Comparison of ENCODE assay signal across 16 mouse cellular contexts in the genomic region with DNA sequence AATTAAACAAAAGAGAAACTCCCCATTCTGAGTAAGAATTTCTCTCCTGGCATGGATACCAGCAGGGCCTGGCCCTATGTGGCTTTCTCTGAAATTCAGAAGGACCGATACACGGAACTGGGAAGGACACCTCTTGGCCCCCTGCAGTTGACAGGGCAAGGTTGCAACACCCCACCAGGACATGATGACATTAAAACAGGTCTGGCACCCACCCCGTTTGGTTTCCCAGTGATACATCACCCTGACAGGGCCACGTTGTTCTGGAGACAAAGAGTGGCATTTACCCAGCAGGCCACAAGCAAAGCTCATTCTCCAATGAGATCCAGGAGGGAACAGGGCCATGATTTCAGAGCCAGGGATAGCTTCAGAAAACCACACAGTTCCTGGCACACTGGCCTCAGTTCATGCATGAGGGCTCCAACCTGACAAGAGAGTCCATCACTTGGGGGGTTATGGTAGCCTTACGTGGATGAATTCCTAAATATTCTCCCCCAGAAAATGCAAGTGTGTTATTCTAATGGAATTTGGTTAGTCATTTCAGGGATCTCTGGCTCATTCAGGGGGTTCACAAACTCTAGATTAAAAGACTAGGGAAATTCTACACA. TPM values are rescaled to one million over a fixed set of nuclear protein-coding genes. Genes with fewer than 3 reads are reported as not detected.
DNase-seq lines count a peak whose midpoint lies in the region.
"Had no signal": no experiment of that assay in that cellular context is flagged by ENCODE, and none has a peak within 500 bp of the region (broad histone marks: within the 10 kb centered on the region; RNA-seq: fewer than 3 reads in every experiment).

No protein-coding gene starts in this region.

- peak; percentile 11 to 17 for DNase-seq in cerebellum, postnatal 10 days
- DNase-seq in cerebellum, adult 9-11 months = no peak
- DNase-seq in left cerebral cortex, postnatal 4 days = peak; percentile 5
- no peak for DNase-seq in left cerebral cortex, adult 11 months (ENCODE audit: low spot score)
- DNase-seq in adrenal gland, postnatal 25 days = peak; percentile 18
- DNase-seq in urinary bladder, adult 18-20 months (ENCODE audit: low spot score in 2 of 2) = no peak
- no peak for DNase-seq in gastrocnemius, postnatal 10 days
- DNase-seq: cerebellum, adult 11 months; cerebellum, adult 8-10 months; cerebellum, postnatal 36 days; forebrain, postnatal 0 days; gastrocnemius, postnatal 25 days; heart, postnatal 10 days; heart, postnatal 4 days; kidney, adult 18-20 months had no signal

- intact Hi-C loops in left cerebral cortex, postnatal 4 days (cut with DNase I) = no loop called here

RNA-seq across cellular contexts. Expression of a gene that starts 32.4 kb away (rescaled TPM):
- total RNA-seq in left cerebral cortex, postnatal 4 days (2021) = not detected
- total RNA-seq in adrenal gland, postnatal 25 days (2021) = 0.52 and 1.00 TPM in 2 replicates
- total RNA-seq in gastrocnemius, postnatal 10 days (2021) = not detected
- total RNA-seq: gastrocnemius, postnatal 25 days; granulocyte monocyte progenitor cell, adult 5-6 weeks; heart, postnatal 4 days had no signal

Comparison
In these comparisons a context has a peak if more than half of its experiments do, and no peak if none do; other contexts are left out.
1. DNase-seq: peak in cerebellum, postnatal 10 days (2 of 2), left cerebral cortex, postnatal 4 days (single experiment) and adrenal gland, postnatal 25 days (single experiment); none in cerebellum, adult 9-11 months (single experiment), left cerebral cortex, adult 11 months (single experiment), urinary bladder, adult 18-20 months (0 of 2) and gastrocnemius, postnatal 10 days (single experiment).